Mouse (Mus musculus) kidney, adult 9 months (tissue): ENCODE results near the gene Olfr220.

Experiments used
- DNase-seq: peaks from one replicate; pipeline ENCODE4 v3.0.0; 2022

Gene Olfr220

DNA sequence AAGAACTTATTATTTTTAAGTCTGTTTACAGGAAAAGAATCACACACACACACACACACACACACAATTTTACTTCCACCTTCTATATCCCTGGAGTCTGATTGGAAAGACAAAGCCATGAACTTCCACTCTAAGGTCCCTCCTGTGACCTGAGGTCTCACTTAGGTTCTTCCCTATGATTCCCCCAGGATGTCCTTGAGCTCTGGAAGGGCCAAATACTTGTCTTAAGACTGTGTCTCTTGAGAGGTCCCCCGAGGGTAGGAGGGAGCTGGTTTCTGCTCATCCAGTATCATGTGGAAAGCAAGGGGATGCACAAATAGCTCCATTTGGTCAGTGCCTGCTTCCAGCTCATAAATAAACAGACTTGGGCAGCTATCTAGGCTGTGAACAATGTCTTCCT, at the start of gene Olfr220:
Gene Olfr220 (plus strand): TSS at position 301 of the 400 bp plus-strand sequence.
- no peak for DNase-seq

GRCm38 (mm10) chr1:174422959-174423358, 18.9 kb upstream of the Olfr220 start:
- no peak for DNase-seq

DNA sequence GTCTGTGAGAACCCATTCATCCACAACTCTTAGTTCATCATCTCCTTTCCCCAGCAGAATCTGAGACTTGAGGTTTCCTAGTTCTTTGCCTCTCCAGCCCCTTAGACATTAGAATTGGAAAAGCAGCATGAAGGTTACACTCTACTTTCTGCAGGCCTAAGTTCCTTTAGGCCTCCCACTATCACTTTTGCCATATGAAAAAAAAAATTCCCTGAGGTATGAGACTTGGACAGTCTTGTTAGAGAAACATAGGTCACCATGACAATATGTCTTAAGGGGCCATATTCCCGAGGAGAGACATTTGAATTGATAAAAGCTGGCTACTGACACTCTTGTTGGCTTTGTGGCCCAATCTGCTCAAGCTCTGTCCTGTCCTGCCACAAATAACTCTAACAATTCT, 18.1 kb upstream of the Olfr220 start, which contains the start of gene Olfr414:
Gene Olfr414 (plus strand): TSS at position 301 of the 400 bp plus-strand sequence.
- no peak for DNase-seq

GRCm38 (mm10) chr1:174426180-174426986, 15.5 kb upstream of the Olfr220 start:
- DNase-seq = no peak

- no peak for DNase-seq
Measured at GRCm38 (mm10) chr1:174427402-174427801, 14.5 kb upstream of the Olfr220 start.

- no peak for DNase-seq
Measured at GRCm38 (mm10) chr1:174428407-174428806, 13.5 kb upstream of the Olfr220 start.

GRCm38 (mm10) chr1:174434121-174434520, 7.8 kb upstream of the Olfr220 start:
- DNase-seq = no peak

- no peak for DNase-seq
Measured at GRCm38 (mm10) chr1:174455100-174455499, 13.2 kb downstream of the Olfr220 start.

- no peak for DNase-seq
Measured at GRCm38 (mm10) chr1:174465385-174465784, 23.5 kb downstream of the Olfr220 start.

- DNase-seq = peak; percentile 26
Measured at GRCm38 (mm10) chr1:174466240-174466639, 24.4 kb downstream of the Olfr220 start.

DNA sequence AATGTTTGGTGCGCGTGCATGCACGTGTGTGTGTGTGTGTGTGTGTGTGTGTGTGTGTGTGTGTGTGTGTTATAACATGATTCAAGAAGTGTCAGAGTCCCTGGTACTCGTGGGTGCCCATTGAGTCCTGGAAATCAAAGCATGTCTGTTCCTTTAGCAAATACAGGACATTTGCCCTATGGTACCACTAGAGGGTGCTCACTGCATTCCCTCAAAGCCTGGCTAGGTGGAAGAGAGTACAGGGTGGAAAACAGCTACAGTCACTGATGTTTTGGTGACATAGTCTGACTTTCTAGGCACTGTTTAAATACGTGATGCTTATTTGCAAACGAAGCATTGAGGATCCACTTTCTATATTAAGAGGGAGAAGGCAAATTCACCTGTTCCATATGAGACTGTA, 27.9 kb downstream of the Olfr220 start:
- DNase-seq = peak; percentile 35

DNA sequence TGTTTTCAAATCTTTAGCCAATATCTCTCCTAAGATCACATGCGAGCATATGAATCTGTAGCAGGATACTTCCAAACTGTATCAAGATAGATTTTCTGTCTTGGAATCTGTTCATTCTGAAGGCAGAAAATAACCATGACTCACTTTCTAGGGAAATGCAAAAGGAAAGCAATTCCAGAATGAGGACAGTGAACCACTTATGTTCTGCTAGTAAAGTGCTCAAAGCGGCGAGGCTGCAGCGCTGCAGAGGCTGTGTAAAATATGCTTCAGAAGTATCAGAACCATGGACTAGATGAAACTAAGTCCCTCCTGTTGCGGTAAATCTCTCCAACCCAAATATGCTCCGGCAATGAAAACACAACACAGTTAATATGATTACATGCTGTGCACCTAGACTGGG, 40.7 kb downstream of the Olfr220 start:
- no peak for DNase-seq

- no peak for DNase-seq
Measured at GRCm38 (mm10) chr1:174500064-174500463, 58.2 kb downstream of the Olfr220 start.
